Mouse (Mus musculus): ENCODE measurements around the gene Fxyd5.

- TF ChIP-seq POLR2A (IDR thresholded peaks at IDR 0.05; ENCODE audit: insufficient read depth, low read depth, low read length) (no peak), CTCF (IDR thresholded peaks at IDR 0.05) (no peak)
Measured at GRCm38 (mm10) chr7:31079670-31080069, 37.4 kb upstream of the Fxyd5 start.

All from heart, adult 2 months (tissue).